Mouse (Mus musculus) limb, embryonic 10.5 days (tissue): ENCODE measurements around the gene Nags. TPM values are rescaled to one million over a fixed set of nuclear protein-coding genes. Genes with fewer than 3 reads are reported as not detected.
"Not testable (repeated sequence)": the region's sequence is repeated elsewhere in the genome, so short reads cannot be mapped to it uniquely, and the experiment has no call there.

Experiments used
- DNase-seq: peaks from one replicate; pipeline ENCODE4 v3.0.0-alpha.2; 2017; ENCODE audit warnings: low spot score
- H3K27ac ChIP-seq: fragments of 300-500 bp; sonication (generic); 2 replicates; pipeline ENCODE4 v1.5.1; 2016; ENCODE audit warnings: mild to moderate bottlenecking
- H3K27me3 ChIP-seq: fragments of 300-500 bp; sonication (generic); 2 replicates; pipeline ENCODE4 v1.6.1; 2016; ENCODE audit warnings: low read depth, mild to moderate bottlenecking; ENCODE audit not compliant: poor library complexity, severe bottlenecking
- H3K36me3 ChIP-seq: fragments of 300-500 bp; sonication (generic); 2 replicates; pipeline ENCODE4 v1.6.1; 2016; ENCODE audit warnings: mild to moderate bottlenecking, moderate library complexity
- H3K4me1 ChIP-seq: fragments of 300-500 bp; sonication (generic); 2 replicates; pipeline ENCODE4 v1.6.1; 2016
- H3K4me3 ChIP-seq: fragments of 300-500 bp; sonication (generic); 2 replicates; pipeline ENCODE4 v1.5.1; 2016; ENCODE audit warnings: mild to moderate bottlenecking, moderate library complexity
- H3K9me3 ChIP-seq: fragments of 300-500 bp; sonication (generic); replicated peaks from 2 replicates; pipeline ENCODE4 v1.6.1; 2016; ENCODE audit warnings: mild to moderate bottlenecking
- WGBS: fragments of 180-500 bp; shearing (Covaris S2); methylation state at CpG from one replicate; pipeline ENCODE4 v1.1.7; 2016; 5-methylcytosine and 5-hydroxymethylcytosine counted together
- polyA plus RNA-seq: library from polyadenylated mRNA; unstranded; fragments of >200 nt; fragmentation: Nextera tagmentation; extraction: Ambion mirVana; gene quantifications from 2 replicates; pipeline ENCODE4 v1.2.1, GENCODE M21; 2016

Gene Nags
- polyA plus RNA-seq, 1 experiment from 2014 or later = 0.09 TPM

DNA sequence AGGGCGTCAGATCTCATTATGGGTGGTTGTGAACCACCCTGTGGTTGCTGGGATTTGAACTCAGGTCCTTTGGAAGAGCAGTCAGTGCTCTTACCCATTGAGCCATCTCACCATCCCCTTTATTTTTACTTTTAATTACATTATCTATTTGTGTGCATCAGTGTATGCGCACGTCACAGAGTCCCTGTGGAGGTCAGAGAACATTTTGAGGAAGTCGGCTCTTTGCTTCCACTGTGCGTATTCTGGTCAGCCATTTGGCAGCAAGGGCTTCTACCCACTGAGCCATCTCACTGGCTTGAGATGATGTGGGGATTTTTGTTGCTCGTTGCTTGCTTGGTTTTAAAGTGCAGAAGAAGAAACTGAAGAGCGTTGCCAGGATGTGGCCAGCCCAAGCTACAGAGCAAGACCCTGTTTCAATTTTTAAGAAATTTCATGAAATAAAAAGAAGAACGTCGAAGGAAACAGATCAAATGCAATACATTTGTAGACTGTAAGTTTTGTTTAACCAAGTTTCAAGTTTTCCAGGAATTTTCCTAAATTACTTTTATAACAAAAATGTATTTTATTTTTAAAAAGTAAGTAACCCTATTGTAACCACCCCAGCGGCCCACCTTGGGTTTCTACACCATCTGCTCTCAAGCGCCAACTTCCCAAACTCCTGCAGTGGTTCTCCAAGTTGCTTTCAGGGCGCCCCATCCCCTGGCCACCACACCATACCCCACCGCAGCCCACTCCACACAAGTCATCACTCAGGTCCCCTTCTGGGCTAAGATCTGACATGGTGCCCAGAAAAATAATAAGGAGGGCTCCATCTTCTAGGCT is 7.5 kb upstream of the Nags start:
- Histone ChIP-seq H3K27ac (no peak overlapping the region), H3K36me3 (no peaks in the 10 kb centered on the region), H3K9me3 (no peaks in the 10 kb centered on the region), H3K4me3 (peak overlapping the region; percentile 41), H3K27me3 (peaks cover 50% of the 10 kb centered on the region), H3K4me1 (peaks cover 14% of the 10 kb centered on the region)
- DNase-seq = no peak
- WGBS = 51% methylated on average over 13 of the region's 13 CpGs

GRCm38 (mm10) chr11:102138447-102138740 is 6.9 kb upstream of the Nags start:
- 1% methylated on average over 18 of the region's 18 CpGs for WGBS
- H3K4me3 ChIP-seq = peak overlapping the region; percentile 41
- H3K27ac ChIP-seq = no peak overlapping the region
- H3K9me3 ChIP-seq = no peaks in the 10 kb centered on the region
- no peaks in the 10 kb centered on the region for H3K36me3 ChIP-seq
- DNase-seq = peak; percentile 82
- H3K4me1 ChIP-seq = peaks cover 14% of the 10 kb centered on the region
- H3K27me3 ChIP-seq = peaks cover 55% of the 10 kb centered on the region

DNA sequence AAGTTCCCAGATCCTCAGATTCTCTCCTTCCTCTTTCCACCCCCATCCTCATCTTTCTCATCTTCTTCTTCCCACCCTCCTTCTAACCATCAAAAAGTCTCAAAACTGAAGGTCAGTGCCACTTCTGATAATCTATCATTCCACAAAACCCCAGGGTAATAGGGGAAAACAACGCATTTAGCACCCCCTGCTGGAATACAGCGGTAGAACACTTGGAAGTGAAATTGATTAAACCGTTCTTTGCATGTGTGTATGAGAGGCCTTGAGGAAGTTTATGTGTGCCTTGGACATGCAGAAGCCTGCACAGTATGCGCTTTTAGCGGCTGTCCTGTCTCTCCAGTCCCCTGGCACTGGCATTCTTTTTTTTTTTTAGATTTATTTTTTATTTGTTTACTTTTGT is 4.8 kb upstream of the Nags start:
- Histone ChIP-seq H3K4me3 (no peak overlapping the region), H3K27me3 (peaks cover 62% of the 10 kb centered on the region), H3K4me1 (peaks cover 12% of the 10 kb centered on the region), H3K36me3 (no peaks in the 10 kb centered on the region), H3K27ac (no peak overlapping the region), H3K9me3 (no peaks in the 10 kb centered on the region)
- 4% methylated on average over 5 of the region's 5 CpGs for WGBS
- DNase-seq = peak; percentile 77

DNA sequence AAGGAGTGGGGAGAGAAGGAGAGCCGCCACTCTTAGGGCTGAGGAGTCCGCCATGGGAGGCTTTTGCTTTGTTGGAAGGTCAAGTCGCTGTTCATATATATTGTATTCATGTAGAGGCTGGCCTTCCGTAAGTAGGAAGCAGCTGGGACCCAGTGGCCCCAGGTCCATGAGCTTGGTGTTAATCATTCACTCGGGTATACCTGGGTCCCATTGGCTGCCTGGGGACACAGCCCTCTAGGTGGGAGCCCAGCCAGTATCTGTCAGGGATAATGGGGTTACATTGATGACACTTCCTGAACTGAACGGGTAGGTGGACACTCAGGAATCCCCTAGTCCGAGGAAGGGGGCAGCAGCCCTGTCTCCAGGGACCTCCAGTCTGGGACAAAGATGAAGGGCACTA is 3.0 kb upstream of the Nags start:
- WGBS = 76% methylated on average over 7 of the region's 7 CpGs
- H3K27ac ChIP-seq = no peak overlapping the region
- H3K9me3 ChIP-seq = no peaks in the 10 kb centered on the region
- H3K27me3 ChIP-seq = peaks cover 71% of the 10 kb centered on the region
- H3K36me3 ChIP-seq = no peaks in the 10 kb centered on the region
- H3K4me3 ChIP-seq = no peak overlapping the region
- H3K4me1 ChIP-seq = peaks cover 31% of the 10 kb centered on the region
- DNase-seq = no peak

GRCm38 (mm10) chr11:102144957-102145470 is 299 bp upstream of the Nags start:
- Histone ChIP-seq H3K36me3 (no peaks in the 10 kb centered on the region), H3K9me3 (no peaks in the 10 kb centered on the region), H3K4me1 (peaks cover 30% of the 10 kb centered on the region), H3K27ac (peak overlapping the region; percentile 6), H3K4me3 (peak overlapping the region; percentile 48), H3K27me3 (peaks cover 81% of the 10 kb centered on the region)
- 20% methylated on average over 13 of the region's 13 CpGs for WGBS
- no peak for DNase-seq

GRCm38 (mm10) chr11:102146005-102146404 is 692 bp downstream of the Nags start:
- DNase-seq = peak; percentile 50
- Histone ChIP-seq H3K4me3 (peak overlapping the region; percentile 48), H3K36me3 (no peaks in the 10 kb centered on the region), H3K27ac (peak overlapping the region; percentile 19; the same call in 1 of the 2 replicates), H3K27me3 (peaks cover 82% of the 10 kb centered on the region), H3K4me1 (peaks cover 30% of the 10 kb centered on the region), H3K9me3 (no peaks in the 10 kb centered on the region)
- WGBS = 3% methylated on average over 16 of the region's 16 CpGs

DNA sequence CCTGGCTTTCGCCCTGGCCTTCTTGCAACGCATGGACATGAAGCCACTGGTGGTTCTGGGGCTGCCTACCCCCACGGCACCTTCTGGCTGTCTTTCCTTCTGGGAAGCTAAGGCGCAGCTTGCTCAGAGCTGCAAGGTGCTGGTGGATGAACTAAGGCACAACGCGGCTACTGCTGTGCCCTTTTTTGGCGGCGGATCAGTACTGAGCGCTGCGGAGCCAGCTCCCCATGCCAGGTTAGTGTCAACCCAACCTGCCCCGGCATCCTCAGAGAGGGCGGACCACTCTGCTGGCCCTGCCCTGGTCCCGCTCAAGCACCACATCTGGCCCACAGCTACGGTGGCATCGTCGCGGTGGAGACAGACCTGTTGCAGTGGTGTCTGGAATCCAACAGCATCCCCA is 1.2 kb downstream of the Nags start:
- DNase-seq = peak; percentile 46
- H3K27ac ChIP-seq = peak overlapping the region; percentile 19; the same call in 1 of the 2 replicates
- WGBS = 10% methylated on average over 17 of the region's 17 CpGs
- peak overlapping the region; percentile 48 for H3K4me3 ChIP-seq
- H3K27me3 ChIP-seq = peaks cover 82% of the 10 kb centered on the region
- no peaks in the 10 kb centered on the region for H3K9me3 ChIP-seq
- no peaks in the 10 kb centered on the region for H3K36me3 ChIP-seq
- peaks cover 30% of the 10 kb centered on the region for H3K4me1 ChIP-seq

DNA sequence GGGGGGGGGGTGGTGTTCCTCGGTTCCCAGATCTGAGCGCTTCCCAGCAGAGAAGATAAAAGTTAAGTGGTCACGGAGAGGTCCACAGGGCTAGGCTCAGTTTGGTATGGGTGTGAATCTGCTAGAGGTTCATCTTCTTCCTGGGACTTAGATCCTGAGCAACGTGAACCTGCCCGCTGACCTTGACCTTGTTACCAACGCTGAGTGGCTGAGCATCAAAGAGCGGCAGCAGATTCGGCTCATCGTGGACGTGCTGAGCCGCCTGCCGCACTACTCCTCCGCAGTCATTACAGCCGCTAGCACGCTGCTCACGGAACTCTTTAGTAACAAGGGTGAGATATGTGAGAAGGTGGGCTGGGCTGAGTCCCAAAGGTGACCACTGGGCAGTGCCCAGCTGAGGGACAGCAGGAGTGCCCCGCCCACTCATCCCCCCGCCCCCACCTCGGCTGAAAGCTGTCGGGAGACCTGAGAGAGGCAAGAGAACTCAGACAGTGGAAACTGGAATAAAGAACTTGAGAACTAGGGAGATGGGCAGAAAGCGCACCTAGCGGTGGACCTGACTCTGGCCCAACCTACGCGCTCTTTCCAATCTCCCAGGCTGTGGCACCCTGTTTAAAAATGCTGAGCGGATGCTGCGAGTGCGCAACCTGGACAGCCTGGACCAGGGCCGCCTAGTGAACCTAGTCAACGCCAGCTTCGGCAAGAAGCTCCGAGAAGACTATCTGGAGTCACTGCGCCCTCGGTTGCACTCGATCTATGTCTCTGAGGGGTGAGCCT is 2.1 kb downstream of the Nags start:
- H3K4me1 ChIP-seq = peaks cover 30% of the 10 kb centered on the region
- peak overlapping the region; percentile 48 for H3K4me3 ChIP-seq
- H3K27me3 ChIP-seq = peaks cover 78% of the 10 kb centered on the region
- H3K27ac ChIP-seq = no peak overlapping the region
- H3K9me3 ChIP-seq = no peaks in the 10 kb centered on the region
- WGBS = 13% methylated on average over 34 of the region's 34 CpGs
- DNase-seq = no peak
- peaks cover 1% of the 10 kb centered on the region for H3K36me3 ChIP-seq

DNA sequence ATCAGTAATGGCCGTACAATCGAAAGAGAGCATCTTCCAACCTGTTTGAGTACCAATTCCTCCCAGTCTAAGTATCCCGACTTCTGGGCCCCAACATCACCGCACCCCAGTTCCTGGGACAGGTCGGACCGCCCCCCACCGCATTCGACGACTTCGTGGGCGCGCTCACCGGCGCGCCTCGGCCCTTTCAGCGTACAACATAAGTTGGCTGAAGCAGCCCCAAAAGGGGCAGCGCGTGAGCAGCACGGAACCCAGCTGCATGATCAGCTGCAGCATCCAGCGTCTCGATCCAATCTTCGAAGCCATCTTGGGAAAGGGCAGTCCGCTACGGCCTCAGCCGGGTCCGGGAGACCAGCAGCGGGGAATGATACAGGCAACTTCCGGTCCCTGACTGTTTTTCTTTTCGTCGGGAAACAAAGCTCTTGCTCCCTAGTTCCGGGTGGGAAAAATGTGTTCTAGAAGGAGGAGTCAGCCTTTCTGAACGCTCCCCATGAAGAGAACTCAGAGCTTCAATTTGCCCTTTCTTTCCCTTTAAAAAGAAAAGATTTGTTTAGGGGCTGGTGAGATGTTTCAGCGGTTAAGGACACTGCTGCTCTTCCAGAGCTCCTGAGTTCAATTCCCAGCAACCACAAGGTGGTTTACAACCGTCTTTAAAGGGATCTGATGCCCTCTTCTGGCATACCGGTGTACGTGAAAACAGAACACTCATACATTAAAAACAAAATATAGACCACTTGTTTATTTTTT is 10.9 kb downstream of the Nags start, which contains the start of gene Tmem101:
Gene Tmem101 (minus strand): TSS at position 366 of the 747 bp plus-strand sequence.
- WGBS = under 1% methylated on average over 37 of the region's 37 CpGs
- Histone ChIP-seq H3K27me3 (no peaks in the 10 kb centered on the region), H3K36me3 (peaks cover 40% of the 10 kb centered on the region), H3K4me1 (peaks cover 11% of the 10 kb centered on the region), H3K9me3 (no peaks in the 10 kb centered on the region), H3K4me3 (peak within 1 kb of the TSS; percentile 64), H3K27ac (peak within 1 kb of the TSS; percentile 84)
- peak; percentile 89 for DNase-seq

GRCm38 (mm10) chr11:102156786-102157089 is 11.4 kb downstream of the Nags start:
- DNase-seq = no peak
- WGBS = 10% methylated on average over 1 of the region's 1 CpGs

GRCm38 (mm10) chr11:102158024-102158423 is 12.7 kb downstream of the Nags start:
- not testable (repeated sequence) for H3K27me3 ChIP-seq, DNase-seq, H3K4me3 ChIP-seq, H3K27ac ChIP-seq, H3K9me3 ChIP-seq
- WGBS = 80% methylated on average over 2 of the region's 2 CpGs
- H3K36me3 ChIP-seq = peaks cover 49% of the 10 kb centered on the region
- peaks cover 11% of the 10 kb centered on the region for H3K4me1 ChIP-seq

More at GRCm38 (mm10) chr11:102156786-102157089, 11.4 kb downstream of the Nags start:
- peaks cover 11% of the 10 kb centered on the region for H3K4me1 ChIP-seq
- H3K9me3 ChIP-seq = no peaks in the 10 kb centered on the region
- H3K4me3 ChIP-seq = no peak overlapping the region
- H3K27me3 ChIP-seq = no peaks in the 10 kb centered on the region
- no peak overlapping the region for H3K27ac ChIP-seq
- peaks cover 45% of the 10 kb centered on the region for H3K36me3 ChIP-seq

DNA sequence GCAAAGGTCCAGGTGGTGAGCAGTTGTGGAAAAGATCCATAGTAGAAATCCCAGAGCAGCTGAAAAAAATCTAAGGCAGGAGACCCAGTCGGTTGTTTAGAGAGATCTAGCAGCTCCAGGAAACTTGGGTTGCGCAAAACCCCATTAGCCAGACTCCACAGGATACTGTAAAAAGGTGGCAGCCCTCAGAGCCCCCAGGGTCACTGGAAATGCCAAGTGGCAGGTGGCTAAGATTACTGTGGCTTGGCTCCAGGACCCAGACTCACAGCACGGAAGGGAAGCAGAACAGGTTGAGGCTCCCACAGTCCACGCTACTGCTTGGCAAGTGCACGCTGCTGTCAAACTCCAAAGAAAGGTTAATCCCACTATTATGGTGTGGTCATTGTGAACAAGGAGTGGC is 14.5 kb downstream of the Nags start:
- DNase-seq = no peak
- peaks cover 10% of the 10 kb centered on the region for H3K4me1 ChIP-seq
- 85% methylated on average over 5 of the region's 5 CpGs for WGBS
- peaks cover 48% of the 10 kb centered on the region for H3K36me3 ChIP-seq
- no peak overlapping the region for H3K27ac ChIP-seq
- no peaks in the 10 kb centered on the region for H3K27me3 ChIP-seq
- no peak overlapping the region for H3K4me3 ChIP-seq
- no peaks in the 10 kb centered on the region for H3K9me3 ChIP-seq
